Mouse (Mus musculus) bone marrow macrophage, adult 2 months (primary cell): ENCODE measurements around the gene Pde4c.

Source experiments
- CTCF ChIP-seq: IDR thresholded peaks from 2 replicates; pipeline ENCODE4 v1.5.1; 2012; ENCODE audit warnings: low read depth, mild to moderate bottlenecking, low read length, moderate library complexity
- POLR2A ChIP-seq: IDR thresholded peaks from 2 replicates; pipeline ENCODE4 v1.6.1; 2012; ENCODE audit warnings: mild to moderate bottlenecking, low read depth, low read length, borderline replicate concordance

DNA sequence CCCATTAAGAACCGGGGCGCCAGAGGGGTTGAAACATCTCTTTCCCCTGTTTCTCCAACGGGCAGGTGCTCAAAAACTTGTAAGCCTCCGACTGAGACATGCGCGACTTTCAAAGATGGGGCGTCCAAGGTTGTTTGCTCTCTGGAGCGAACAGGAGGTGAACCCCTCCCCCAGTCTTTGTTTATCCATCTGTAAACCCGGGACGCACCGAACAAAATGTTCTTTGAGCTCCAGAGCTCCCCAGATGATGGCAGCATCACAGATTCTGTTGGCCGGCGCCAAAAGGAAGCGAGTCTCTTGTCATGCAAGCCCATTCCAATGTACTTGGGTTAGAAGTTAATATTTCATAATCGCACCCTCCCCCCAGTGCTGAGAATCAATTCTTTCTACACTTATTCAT is 74.8 kb downstream of the Pde4c start:
- TF ChIP-seq CTCF (no peak), POLR2A (no peak)
